Mouse (Mus musculus): Measurements from ENCODE around the gene Atp8b3. TPM values are rescaled to one million over a fixed set of nuclear protein-coding genes. Genes with fewer than 3 reads are reported as not detected.

Atp8b3 gene
- total RNA-seq, 2 experiments from 2014 or later: not detected

DNA sequence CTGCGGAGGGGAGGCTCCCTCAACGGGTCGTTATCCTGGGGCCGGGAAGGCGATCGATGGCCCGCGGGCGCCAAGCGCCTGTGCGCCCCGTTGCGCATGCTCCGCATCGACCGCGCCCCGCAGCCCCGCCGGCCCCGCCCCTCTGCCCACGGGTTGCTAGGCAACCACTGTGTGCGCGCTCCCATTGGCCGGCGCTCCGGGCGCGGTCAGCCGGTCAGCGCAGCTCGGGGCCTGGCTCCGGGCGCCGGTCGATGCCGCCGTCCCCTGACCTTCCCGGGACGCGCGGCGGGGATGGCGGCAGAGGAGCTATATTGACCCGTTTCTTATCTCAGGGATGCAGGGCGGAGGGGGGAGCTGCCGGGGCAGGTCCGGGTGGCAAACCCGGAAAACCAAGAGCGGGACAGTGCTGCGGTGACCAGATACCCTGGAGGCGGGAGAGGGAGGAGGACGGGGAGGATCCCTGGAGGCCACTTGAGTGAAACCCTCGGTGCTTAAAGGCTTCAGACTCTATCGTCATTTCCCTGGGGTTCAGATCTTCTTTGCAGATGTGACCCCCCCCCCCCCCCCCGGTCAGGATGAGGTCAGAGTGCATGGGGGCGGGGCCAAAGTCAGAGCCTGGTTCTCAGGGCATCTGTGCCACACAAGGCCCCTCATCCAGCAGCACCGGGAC, 63.5 kb downstream of the Atp8b3 start:
- peak; percentile 87 to 88 for DNase-seq
- intact Hi-C loops (cut with DNase I): no loop called here

Other genes with a start within 250 kb of the Atp8b3 start
- 100 to 1,000 TPM; 748 to 777 TPM for gene Rps15, start 246.7 kb downstream of the Atp8b3 start, total RNA-seq (2021)
- gene Apc2, start 243.1 kb downstream of the Atp8b3 start, total RNA-seq (2021): 1 to 10 TPM; 2.1 to 3.7 TPM
- gene 2310011J03Rik, start 218.6 kb downstream of the Atp8b3 start, total RNA-seq (2021): 10 to 100 TPM; 13.8 to 15.1 TPM
- 1 to 10 TPM; 2.2 to 2.9 TPM for gene Pcsk4, start 209.6 kb downstream of the Atp8b3 start, total RNA-seq (2021)
- 1 to 10 TPM; 2.7 TPM for gene Reep6, start 209.2 kb downstream of the Atp8b3 start, total RNA-seq (2021)
- 10 to 100 TPM; 75.9 to 83.8 TPM for gene Adamtsl5, start 190.7 kb downstream of the Atp8b3 start, total RNA-seq (2021)
- under 1 TPM; 0.49 to 0.64 TPM for gene Plk5, start 182.7 kb downstream of the Atp8b3 start, total RNA-seq (2021)
- gene Mex3d, start 151.5 kb downstream of the Atp8b3 start, total RNA-seq (2021): 1 to 10 TPM; 8.1 to 8.6 TPM
- 10 to 100 TPM; 82.1 to 82.2 TPM for gene Mbd3, start 139.6 kb downstream of the Atp8b3 start, total RNA-seq (2021)
- 1,000 to 10,000 TPM; 1,920 to 2,020 TPM for gene Uqcr11, start 132.3 kb downstream of the Atp8b3 start, total RNA-seq (2021)
- 10 to 100 TPM; 17.9 to 20.9 TPM for gene Tcf3, start 105.5 kb downstream of the Atp8b3 start, total RNA-seq (2021)
- gene Onecut3, start 44.3 kb downstream of the Atp8b3 start, total RNA-seq (2021): not detected
- 10 to 100 TPM; 12.3 to 13.7 TPM for gene Rexo1, start 22.4 kb upstream of the Atp8b3 start, total RNA-seq (2021)
- gene Klf16, start 38.2 kb upstream of the Atp8b3 start, total RNA-seq (2021): 1 to 10 TPM; 3.6 to 4.5 TPM
- gene Abhd17a, start 51.2 kb upstream of the Atp8b3 start, total RNA-seq (2021): 10 to 100 TPM; 48.3 to 51.2 TPM
- gene Scamp4, start 63.7 kb upstream of the Atp8b3 start, total RNA-seq (2021): 10 to 100 TPM; 19.7 to 22.1 TPM
- 1 to 10 TPM in 1 of 2 experiments, under 1 TPM in 1; 0.49 to 1.4 TPM for gene Adat3, start 63.8 kb upstream of the Atp8b3 start, total RNA-seq (2021)
- under 1 TPM; 0.41 to 0.58 TPM for gene Gm49322, start 66.9 kb upstream of the Atp8b3 start, total RNA-seq (2021)
- gene Csnk1g2, start 83.7 kb upstream of the Atp8b3 start, total RNA-seq (2021): 100 to 1,000 TPM; 111 to 119 TPM
- 10 to 100 TPM; 45.5 to 46.8 TPM for gene Btbd2, start 117.9 kb upstream of the Atp8b3 start, total RNA-seq (2021)
- gene Mknk2, start 139.0 kb upstream of the Atp8b3 start, total RNA-seq (2021): 100 to 1,000 TPM; 223 to 233 TPM
- gene Mob3a, start 162.9 kb upstream of the Atp8b3 start, total RNA-seq (2021): 1 to 10 TPM; 5.3 to 6.7 TPM
- 1 to 10 TPM; 2.5 to 2.9 TPM for gene Izumo4, start 163.1 kb upstream of the Atp8b3 start, total RNA-seq (2021)
- gene Ap3d1, start 203.1 kb upstream of the Atp8b3 start, total RNA-seq (2021): 10 to 100 TPM; 35.1 to 43.5 TPM
- gene Dot1l, start 216.1 kb upstream of the Atp8b3 start, total RNA-seq (2021): 10 to 100 TPM; 22.5 to 27.0 TPM

All from heart, postnatal 36 days (tissue).